Mouse (Mus musculus) R1 (cell line): ENCODE results near the gene AC161166.1.

Experiments used
- DNase-seq: peaks from one replicate; pipeline ENCODE4 v3.0.0-alpha.2; 2018; ENCODE audit warnings: low read depth, low spot score

AC161166.1 gene

GRCm38 (mm10) chr7:24461376-24462051 lies 50.7 kb downstream of the AC161166.1 start:
- DNase-seq: peak; percentile 96
